ENCODE assay signal across 28 mouse cellular contexts in the genomic region with DNA sequence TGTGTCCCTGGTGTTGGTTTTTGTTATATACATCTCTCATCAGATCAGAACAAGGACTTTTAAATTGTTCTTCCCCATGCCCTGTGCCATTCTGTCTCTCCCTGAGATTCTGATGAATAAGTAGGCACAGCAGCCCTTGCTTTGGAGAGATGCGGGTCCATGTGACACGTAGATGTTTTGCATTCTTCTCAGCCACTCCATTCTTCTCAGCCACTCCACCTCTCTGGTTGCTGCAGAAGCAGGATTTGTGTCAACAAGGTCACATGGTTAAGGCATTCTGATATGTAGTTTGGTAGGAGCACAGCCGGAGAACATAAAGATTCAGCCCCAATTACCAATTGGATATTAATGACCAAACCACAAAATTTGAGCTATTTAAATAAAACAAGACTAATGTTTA.
A peak's percentile ranks its signal among the peaks of the same experiment; 100 is the strongest.
DNase-seq lines count a peak whose midpoint lies in the region; ATAC-seq lines count a peak whose summit lies in the region.
"Had no signal": no experiment of that assay in that cellular context is flagged by ENCODE, and none has a peak within 500 bp of the region (broad histone marks: within the 10 kb centered on the region; RNA-seq: fewer than 3 reads in every experiment).

No protein-coding gene starts in this region.

- H3K9me3 ChIP-seq in embryonic facial prominence, embryonic 12.5 days = no peaks in the 10 kb centered on the region
- H3K9me3 ChIP-seq in embryonic facial prominence, embryonic 10.5 days = no peaks in the 10 kb centered on the region
- H3K9me3 ChIP-seq in limb, embryonic 12.5 days = no peaks in the 10 kb centered on the region
- no peaks in the 10 kb centered on the region for H3K9me3 ChIP-seq in limb, embryonic 10.5 days (replicated peaks)
- H3K9me3 ChIP-seq: embryonic facial prominence, embryonic 15.5 days; forebrain, embryonic 13.5 days; heart, embryonic 10.5 days; heart, embryonic 13.5 days had no signal

- no peak overlapping the region for H3K9ac ChIP-seq in embryonic facial prominence, embryonic 12.5 days
- H3K9ac ChIP-seq in limb, embryonic 12.5 days (replicated peaks) = no peak overlapping the region
- H3K9ac ChIP-seq: embryonic facial prominence, embryonic 15.5 days; forebrain, embryonic 13.5 days; heart, embryonic 13.5 days; hindbrain, embryonic 14.5 days had no signal

- 71% methylated on average over 3 of the region's 3 CpGs for WGBS in embryonic facial prominence, embryonic 12.5 days
- WGBS in embryonic facial prominence, embryonic 10.5 days = 82% methylated on average over 3 of the region's 3 CpGs
- WGBS in limb, embryonic 12.5 days = 70% methylated on average over 3 of the region's 3 CpGs
- 76% methylated on average over 3 of the region's 3 CpGs for WGBS in limb, embryonic 10.5 days

- ATAC-seq in embryonic facial prominence, embryonic 12.5 days (ENCODE audit: insufficient number of reproducible peaks, insufficient read depth, low FRiP score, low TSS enrichment) = no peak
- no peak for ATAC-seq in limb, embryonic 12.5 days (ENCODE audit: insufficient number of reproducible peaks, insufficient read depth, low FRiP score, low TSS enrichment, low read depth)
- ATAC-seq: forebrain, embryonic 13.5 days; forebrain, embryonic 16.5 days; hindbrain, postnatal 0 days; inflammation-experienced regulatory T-cells, adult 6 months; Patski had no signal

- no peaks in the 10 kb centered on the region for H3K4me1 ChIP-seq in embryonic facial prominence, embryonic 12.5 days
- H3K4me1 ChIP-seq in embryonic facial prominence, embryonic 10.5 days = 0 out of 2 replicates have a peak, but pooled peaks cover 3% of the 10 kb centered on the region
- H3K4me1 ChIP-seq in limb, embryonic 12.5 days (replicated peaks) = peaks cover 8% of the 10 kb centered on the region
- H3K4me1 ChIP-seq in limb, embryonic 10.5 days = peaks cover 9% of the 10 kb centered on the region; the same call in 1 of the 2 replicates
- H3K4me1 ChIP-seq: embryonic facial prominence, embryonic 15.5 days; forebrain, embryonic 13.5 days; heart, embryonic 13.5 days had no signal

- no peak overlapping the region for H3K4me2 ChIP-seq in embryonic facial prominence, embryonic 12.5 days (replicated peaks)
- H3K4me2 ChIP-seq in limb, embryonic 12.5 days = no peak overlapping the region
- H3K4me2 ChIP-seq: embryonic facial prominence, embryonic 15.5 days; forebrain, embryonic 13.5 days; heart, embryonic 13.5 days; hindbrain, embryonic 14.5 days had no signal

- H3K27ac ChIP-seq in embryonic facial prominence, embryonic 12.5 days = 0 out of 2 replicates have a peak overlapping the region, but pooled peaks have one; percentile 30
- H3K27ac ChIP-seq in embryonic facial prominence, embryonic 10.5 days (replicated peaks) = no peak overlapping the region
- peak overlapping the region; percentile 35; the same call in 1 of the 2 replicates for H3K27ac ChIP-seq in limb, embryonic 12.5 days
- H3K27ac ChIP-seq in limb, embryonic 10.5 days = no peak overlapping the region
- H3K27ac ChIP-seq: embryonic facial prominence, embryonic 15.5 days; forebrain, embryonic 13.5 days; heart, embryonic 10.5 days; heart, embryonic 13.5 days; hindbrain, embryonic 14.5 days; hindbrain, postnatal 0 days had no signal

- no peaks in the 10 kb centered on the region for H3K36me3 ChIP-seq in embryonic facial prominence, embryonic 12.5 days
- no peaks in the 10 kb centered on the region for H3K36me3 ChIP-seq in embryonic facial prominence, embryonic 10.5 days (replicated peaks)
- no peaks in the 10 kb centered on the region for H3K36me3 ChIP-seq in limb, embryonic 12.5 days
- H3K36me3 ChIP-seq in limb, embryonic 10.5 days = no peaks in the 10 kb centered on the region
- H3K36me3 ChIP-seq: embryonic facial prominence, embryonic 15.5 days; heart, embryonic 10.5 days; heart, embryonic 13.5 days had no signal

- H3K4me3 ChIP-seq in embryonic facial prominence, embryonic 12.5 days = no peak overlapping the region
- no peak overlapping the region for H3K4me3 ChIP-seq in embryonic facial prominence, embryonic 10.5 days
- no peak overlapping the region for H3K4me3 ChIP-seq in limb, embryonic 12.5 days (replicated peaks)
- no peak overlapping the region for H3K4me3 ChIP-seq in limb, embryonic 10.5 days
- H3K4me3 ChIP-seq: embryonic facial prominence, embryonic 15.5 days; forebrain, embryonic 13.5 days; heart, embryonic 10.5 days; heart, embryonic 13.5 days had no signal

- no peak for DNase-seq in embryonic facial prominence, embryonic 10.5 days (ENCODE audit: low spot score)
- no peak for DNase-seq in limb, embryonic 10.5 days (ENCODE audit: low spot score)
- DNase-seq in Muller cell, postnatal 12 days (ENCODE audit: inconsistent ontology term) = peak; percentile 25
- DNase-seq in lung, postnatal 25 days (ENCODE audit: low spot score) = peak; percentile 56
- DNase-seq in kidney, postnatal 4 days = no peak
- DNase-seq in adrenal gland, adult (ENCODE audit: inconsistent age in 2 of 2, low spot score in 1 of 2) = no peak
- DNase-seq: adrenal gland, adult 2 months; adrenal gland, postnatal 14 days; cerebellum, adult 11-12 months; cerebellum, adult 8-10 months; cerebellum, postnatal 10 days; cerebellum, postnatal 36 days; gastrocnemius, postnatal 10 days; gastrocnemius, postnatal 36 days; heart, adult 18-20 months; heart, postnatal 14 days; heart, postnatal 4 days had no signal

- no peaks in the 10 kb centered on the region for H3K27me3 ChIP-seq in embryonic facial prominence, embryonic 12.5 days
- no peaks in the 10 kb centered on the region for H3K27me3 ChIP-seq in embryonic facial prominence, embryonic 10.5 days (replicated peaks; ENCODE audit: low read depth, poor library complexity, severe bottlenecking)
- H3K27me3 ChIP-seq in limb, embryonic 12.5 days = peaks cover 4% of the 10 kb centered on the region; the same call in 1 of the 2 replicates
- H3K27me3 ChIP-seq in limb, embryonic 10.5 days (ENCODE audit: low read depth, poor library complexity, severe bottlenecking) = no peaks in the 10 kb centered on the region
- H3K27me3 ChIP-seq: embryonic facial prominence, embryonic 15.5 days; forebrain, embryonic 13.5 days; heart, embryonic 13.5 days had no signal

Comparison
In these comparisons a context has a peak if more than half of its experiments do, and no peak if none do; other contexts are left out.
1. H3K27ac ChIP-seq: peak in embryonic facial prominence, embryonic 12.5 days (single experiment) and limb, embryonic 12.5 days (single experiment); none in embryonic facial prominence, embryonic 10.5 days (single experiment) and limb, embryonic 10.5 days (single experiment).
2. DNase-seq: peak in Muller cell, postnatal 12 days (single experiment) and lung, postnatal 25 days (single experiment); none in embryonic facial prominence, embryonic 10.5 days (single experiment), limb, embryonic 10.5 days (single experiment), kidney, postnatal 4 days (0 of 2) and adrenal gland, adult (0 of 2).